Mouse (Mus musculus) hindbrain, embryonic 10.5 days (tissue): ENCODE measurements around the gene Meis1. TPM values are rescaled to one million over a fixed set of nuclear protein-coding genes. Genes with fewer than 3 reads are reported as not detected.

ENCODE experiments used
- DNase-seq: peaks from one replicate; pipeline ENCODE4 v3.0.0-alpha.2; 2017; ENCODE audit warnings: low spot score
- H3K27ac ChIP-seq: fragments of 300-500 bp; sonication (generic); 2 replicates; pipeline ENCODE4 v1.5.1; 2016; ENCODE audit warnings: mild to moderate bottlenecking, moderate library complexity
- H3K27me3 ChIP-seq: fragments of 300-500 bp; sonication (generic); 2 replicates; pipeline ENCODE4 v1.6.1; 2016; ENCODE audit warnings: mild to moderate bottlenecking; ENCODE audit not compliant: poor library complexity, insufficient read depth, severe bottlenecking
- H3K36me3 ChIP-seq: fragments of 300-500 bp; sonication (generic); 2 replicates; pipeline ENCODE4 v1.6.1; 2016; ENCODE audit warnings: mild to moderate bottlenecking, moderate library complexity
- H3K4me1 ChIP-seq: fragments of 300-500 bp; sonication (generic); replicated peaks from 2 replicates; pipeline ENCODE4 v1.6.1; 2016; ENCODE audit warnings: mild to moderate bottlenecking
- H3K4me3 ChIP-seq: fragments of 300-500 bp; sonication (generic); 2 replicates; pipeline ENCODE4 v1.5.1; 2016; ENCODE audit warnings: mild to moderate bottlenecking, moderate library complexity
- H3K9me3 ChIP-seq: fragments of 300-500 bp; sonication (generic); 2 replicates; pipeline ENCODE4 v1.6.1; 2016; ENCODE audit warnings: mild to moderate bottlenecking, moderate library complexity
- WGBS: fragments of 180-500 bp; shearing (Covaris S2); methylation state at CpG from one replicate; pipeline ENCODE4 v1.1.7; 2016; 5-methylcytosine and 5-hydroxymethylcytosine counted together
- polyA plus RNA-seq: library from polyadenylated mRNA; unstranded; fragments of >200 nt; fragmentation: Nextera tagmentation; extraction: Ambion mirVana; gene quantifications from 2 replicates; pipeline ENCODE4 v1.2.1, GENCODE M21; 2016

Meis1 gene
- polyA plus RNA-seq, 1 experiment from 2014 or later: 123 TPM

DNA sequence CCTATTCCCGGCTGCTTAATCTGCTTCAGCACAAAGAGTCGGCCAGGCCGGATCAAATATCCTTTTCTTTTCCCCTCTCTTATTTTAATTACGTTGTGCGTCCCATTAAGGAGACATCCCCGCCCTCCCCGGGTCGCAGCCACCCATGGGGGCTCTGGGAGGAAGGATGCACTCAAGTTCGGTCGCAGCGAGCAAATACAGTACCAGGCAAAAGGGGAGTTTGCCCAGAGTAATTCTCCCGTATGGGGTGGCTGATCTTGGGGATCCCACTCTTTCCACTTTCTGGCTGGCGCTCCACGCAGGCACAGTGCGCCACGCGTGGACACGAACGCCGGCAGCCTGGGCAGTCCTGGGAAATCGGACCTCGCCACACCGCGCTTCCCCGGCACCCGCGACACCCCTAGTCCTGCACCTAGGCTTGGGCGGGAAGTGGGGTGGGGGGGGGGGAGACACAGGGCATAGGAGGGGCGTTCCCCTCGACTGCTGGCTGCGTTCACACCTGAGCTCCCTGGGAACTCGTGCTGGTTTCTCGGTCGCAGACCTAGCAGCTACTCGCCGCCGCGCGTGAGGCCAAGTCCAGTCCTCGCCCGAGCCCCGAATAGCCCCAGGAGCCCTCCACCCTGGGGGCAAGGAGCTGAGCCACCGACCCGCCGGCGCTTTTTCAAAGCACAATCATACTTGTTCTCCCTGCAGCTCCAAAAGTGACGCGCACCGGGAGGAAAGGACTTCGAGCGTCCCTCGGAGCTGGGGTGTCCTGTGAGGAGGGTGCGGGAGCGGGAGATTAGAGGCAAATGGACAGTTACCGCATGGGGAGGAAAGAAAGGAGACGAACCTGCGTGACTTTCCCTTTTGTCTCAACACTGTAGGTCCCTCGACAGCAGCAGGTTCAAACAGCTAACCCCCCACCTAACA is 147.4 kb downstream of the Meis1 start:
- H3K4me1 ChIP-seq: peaks cover 67% of the 10 kb centered on the region
- H3K36me3 ChIP-seq: no peaks in the 10 kb centered on the region
- H3K4me3 ChIP-seq: peak overlapping the region; percentile 62
- WGBS: under 1% methylated on average over 58 of the region's 58 CpGs
- peak; percentile 71 for DNase-seq
- peak overlapping the region; percentile 91 for H3K27ac ChIP-seq
- H3K27me3 ChIP-seq: peaks cover 76% of the 10 kb centered on the region
- H3K9me3 ChIP-seq: no peaks in the 10 kb centered on the region

DNA sequence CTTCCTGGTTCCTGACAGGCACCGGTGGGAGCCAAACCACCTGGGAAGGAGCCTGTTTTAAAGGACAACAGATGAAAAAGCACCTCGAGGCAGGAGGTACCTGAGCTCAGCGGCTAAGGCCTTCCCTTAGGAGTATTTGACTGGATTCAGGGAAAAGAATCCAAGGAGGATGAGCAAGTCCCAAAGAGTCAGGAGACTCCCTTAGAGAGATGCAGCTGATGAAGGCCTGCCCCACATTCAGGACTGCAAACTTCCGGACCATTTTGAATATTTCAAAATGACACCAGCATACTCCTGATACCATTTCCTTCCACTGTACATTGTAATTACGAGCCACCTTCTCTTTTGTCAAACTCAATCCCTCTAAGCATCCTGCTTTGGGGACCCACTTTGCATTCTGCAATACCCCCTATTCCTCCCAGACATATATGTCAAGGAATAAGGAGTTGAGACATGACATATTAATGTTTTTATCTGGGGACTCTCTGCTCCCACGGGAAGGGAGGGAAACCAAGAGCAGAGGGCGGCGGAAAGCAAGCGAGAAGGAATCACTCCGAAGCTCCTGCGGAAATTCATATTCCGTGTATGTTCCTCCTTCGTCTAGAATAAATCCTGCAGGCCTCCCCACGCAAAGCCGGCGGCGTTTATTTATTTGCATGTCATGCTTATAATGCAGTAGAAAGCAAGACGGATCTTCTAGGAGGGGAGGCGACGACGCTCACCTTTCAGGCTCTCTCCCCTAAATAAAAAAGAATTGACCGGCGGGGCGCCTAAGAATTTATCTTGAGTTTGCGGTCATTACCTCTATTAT is 148.5 kb downstream of the Meis1 start:
- peak overlapping the region; percentile 91 for H3K27ac ChIP-seq
- peaks cover 66% of the 10 kb centered on the region for H3K27me3 ChIP-seq
- DNase-seq: no peak
- peak overlapping the region; percentile 62 for H3K4me3 ChIP-seq
- 1% methylated on average over 25 of the region's 25 CpGs for WGBS
- peaks cover 61% of the 10 kb centered on the region for H3K4me1 ChIP-seq
- H3K9me3 ChIP-seq: no peaks in the 10 kb centered on the region
- H3K36me3 ChIP-seq: no peaks in the 10 kb centered on the region

- H3K4me1 ChIP-seq: peaks cover 53% of the 10 kb centered on the region
- no peaks in the 10 kb centered on the region for H3K9me3 ChIP-seq
- H3K27me3 ChIP-seq: peaks cover 58% of the 10 kb centered on the region
- no peak overlapping the region for H3K4me3 ChIP-seq
- no peaks in the 10 kb centered on the region for H3K36me3 ChIP-seq
- H3K27ac ChIP-seq: peak overlapping the region; percentile 17; the same call in 1 of the 2 replicates
- WGBS: 24% methylated on average over 5 of the region's 6 CpGs
- no peak for DNase-seq
These were observed 149.3 kb downstream of the Meis1 start for GRCm38 (mm10) chr11:18869429-18869969.

- WGBS: 74% methylated on average over 2 of the region's 2 CpGs
- H3K9me3 ChIP-seq: peaks cover 6% of the 10 kb centered on the region; the same call in 1 of the 2 replicates
- H3K4me3 ChIP-seq: no peak overlapping the region
- H3K4me1 ChIP-seq: peaks cover 37% of the 10 kb centered on the region
- no peak for DNase-seq
- H3K36me3 ChIP-seq: no peaks in the 10 kb centered on the region
- H3K27ac ChIP-seq: no peak overlapping the region
- peaks cover 45% of the 10 kb centered on the region for H3K27me3 ChIP-seq
These were observed 151.1 kb downstream of the Meis1 start for GRCm38 (mm10) chr11:18867665-18868064.

DNA sequence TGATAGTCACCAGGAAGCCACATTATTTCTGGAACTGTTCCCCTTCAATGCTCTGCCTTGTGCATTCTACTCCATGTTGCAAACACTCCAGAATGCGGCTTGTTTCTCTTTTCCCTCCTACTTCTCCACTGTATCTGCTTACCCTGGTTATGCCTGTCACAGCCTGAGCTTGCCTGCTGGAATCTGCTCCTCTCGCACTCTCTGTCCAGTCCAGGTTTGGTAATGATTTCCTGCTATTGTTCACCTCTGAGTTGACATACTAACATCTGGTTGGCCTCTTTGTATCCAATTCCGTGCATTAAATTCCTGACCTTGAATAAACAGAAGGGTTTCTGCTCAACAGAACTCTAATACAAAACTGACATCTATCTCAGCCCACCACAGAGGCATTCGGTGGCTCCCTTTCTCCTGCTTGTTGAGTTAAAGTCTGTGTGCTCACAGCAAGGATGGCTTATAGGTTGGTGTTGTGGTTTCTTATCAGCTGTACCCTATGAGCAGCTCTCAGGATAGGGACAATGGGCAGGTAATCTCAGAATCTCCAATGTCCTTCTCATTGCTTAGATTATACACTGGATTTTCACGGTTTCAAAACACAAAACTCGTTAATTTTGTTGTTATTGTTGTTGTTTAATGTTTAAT is 152.5 kb downstream of the Meis1 start:
- Histone ChIP-seq H3K27ac (no peak overlapping the region), H3K27me3 (peaks cover 38% of the 10 kb centered on the region), H3K9me3 (peaks cover 6% of the 10 kb centered on the region; the same call in 1 of the 2 replicates), H3K4me1 (peaks cover 25% of the 10 kb centered on the region), H3K4me3 (no peak overlapping the region), H3K36me3 (no peaks in the 10 kb centered on the region)
- no peak for DNase-seq
- WGBS: 56% methylated on average over 6 of the region's 6 CpGs

GRCm38 (mm10) chr11:18850772-18851171 is 168.0 kb downstream of the Meis1 start:
- no peak for DNase-seq
- H3K4me1 ChIP-seq: no peaks in the 10 kb centered on the region
- no peaks in the 10 kb centered on the region for H3K36me3 ChIP-seq
- H3K4me3 ChIP-seq: no peak overlapping the region
- H3K9me3 ChIP-seq: no peaks in the 10 kb centered on the region
- H3K27ac ChIP-seq: no peak overlapping the region
- H3K27me3 ChIP-seq: no peaks in the 10 kb centered on the region
- WGBS: 91% methylated on average over 4 of the region's 4 CpGs

DNA sequence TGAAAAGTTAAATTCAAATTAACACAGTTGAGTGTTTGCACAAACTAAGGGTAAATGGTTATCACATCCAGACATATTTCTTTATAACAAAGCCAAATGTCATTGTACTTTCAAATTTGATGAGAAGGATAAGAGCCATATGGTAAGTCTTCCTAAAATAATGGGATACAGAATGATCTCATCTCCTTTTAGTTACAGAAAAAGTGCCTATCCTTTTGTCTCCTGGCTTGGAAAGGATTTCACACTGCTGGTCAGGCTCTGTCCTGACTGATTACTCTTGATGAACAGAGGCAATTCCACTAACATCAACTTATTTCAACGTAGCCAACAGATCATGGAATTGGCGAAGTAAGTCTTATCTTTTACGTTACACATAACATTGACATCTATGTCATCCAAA is 171.1 kb downstream of the Meis1 start:
- no peaks in the 10 kb centered on the region for H3K36me3 ChIP-seq
- no peak overlapping the region for H3K27ac ChIP-seq
- H3K4me3 ChIP-seq: no peak overlapping the region
- DNase-seq: no peak
- H3K4me1 ChIP-seq: no peaks in the 10 kb centered on the region
- H3K9me3 ChIP-seq: no peaks in the 10 kb centered on the region
- H3K27me3 ChIP-seq: no peaks in the 10 kb centered on the region
- WGBS: 97% methylated on average over 3 of the region's 3 CpGs

DNA sequence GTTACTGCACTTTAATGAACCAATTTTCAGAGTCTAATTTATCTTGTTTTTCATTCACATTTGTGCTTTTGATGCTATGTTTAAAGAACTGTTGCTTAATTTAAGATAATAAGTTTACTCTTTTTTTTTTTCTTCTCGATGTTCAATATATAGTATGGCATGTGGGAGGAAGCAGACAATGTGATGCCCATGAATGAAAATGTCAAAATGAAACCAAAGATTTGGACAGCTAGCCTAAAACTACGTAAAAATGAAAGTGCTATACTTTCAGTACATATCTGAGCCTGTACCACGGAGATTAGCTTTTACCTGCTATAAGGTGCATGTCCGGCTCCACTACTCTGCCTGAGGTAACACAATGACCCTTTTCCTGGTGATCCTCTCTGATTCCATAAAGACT is 172.3 kb downstream of the Meis1 start:
- DNase-seq: no peak
- Histone ChIP-seq H3K27me3 (no peaks in the 10 kb centered on the region), H3K27ac (no peak overlapping the region), H3K4me1 (no peaks in the 10 kb centered on the region), H3K4me3 (no peak overlapping the region), H3K9me3 (no peaks in the 10 kb centered on the region), H3K36me3 (no peaks in the 10 kb centered on the region)
- WGBS: 93% methylated on average over 4 of the region's 4 CpGs

- H3K9me3 ChIP-seq: no peaks in the 10 kb centered on the region
- H3K36me3 ChIP-seq: no peaks in the 10 kb centered on the region
- WGBS: 89% methylated on average over 3 of the region's 3 CpGs
- H3K4me1 ChIP-seq: no peaks in the 10 kb centered on the region
- no peak overlapping the region for H3K27ac ChIP-seq
- H3K27me3 ChIP-seq: no peaks in the 10 kb centered on the region
- no peak overlapping the region for H3K4me3 ChIP-seq
- no peak for DNase-seq
These were observed 172.9 kb downstream of the Meis1 start for GRCm38 (mm10) chr11:18845900-18846299.

GRCm38 (mm10) chr11:18845466-18845865 is 173.3 kb downstream of the Meis1 start:
- no peak overlapping the region for H3K27ac ChIP-seq
- H3K4me1 ChIP-seq: no peaks in the 10 kb centered on the region
- DNase-seq: no peak
- H3K27me3 ChIP-seq: no peaks in the 10 kb centered on the region
- H3K36me3 ChIP-seq: no peaks in the 10 kb centered on the region
- H3K9me3 ChIP-seq: no peaks in the 10 kb centered on the region
- 86% methylated on average over 6 of the region's 6 CpGs for WGBS
- H3K4me3 ChIP-seq: no peak overlapping the region

DNA sequence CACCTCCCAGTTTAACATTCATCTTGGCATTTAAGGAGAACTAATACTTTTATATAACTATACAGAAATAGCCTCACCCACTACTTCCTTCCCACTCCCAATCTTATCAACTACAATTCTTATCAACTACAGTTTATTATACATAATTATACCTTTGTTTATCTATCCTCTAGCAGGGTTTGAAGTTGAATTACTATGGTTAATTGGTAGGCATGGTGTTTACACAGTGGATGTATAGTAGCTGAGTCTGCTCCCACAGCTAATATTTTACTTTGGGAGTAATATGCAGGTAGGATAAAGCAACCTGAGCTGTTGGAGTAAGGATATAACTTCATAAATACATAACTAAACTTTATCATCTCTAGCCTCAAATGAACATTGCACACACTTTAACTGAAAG is 188.7 kb downstream of the Meis1 start:
- Histone ChIP-seq H3K36me3 (no peaks in the 10 kb centered on the region), H3K27me3 (no peaks in the 10 kb centered on the region), H3K9me3 (no peaks in the 10 kb centered on the region), H3K4me3 (no peak overlapping the region), H3K4me1 (no peaks in the 10 kb centered on the region), H3K27ac (no peak overlapping the region)
- DNase-seq: no peak
